Mouse (Mus musculus): ENCODE results near the gene Lonp1.

DNA sequence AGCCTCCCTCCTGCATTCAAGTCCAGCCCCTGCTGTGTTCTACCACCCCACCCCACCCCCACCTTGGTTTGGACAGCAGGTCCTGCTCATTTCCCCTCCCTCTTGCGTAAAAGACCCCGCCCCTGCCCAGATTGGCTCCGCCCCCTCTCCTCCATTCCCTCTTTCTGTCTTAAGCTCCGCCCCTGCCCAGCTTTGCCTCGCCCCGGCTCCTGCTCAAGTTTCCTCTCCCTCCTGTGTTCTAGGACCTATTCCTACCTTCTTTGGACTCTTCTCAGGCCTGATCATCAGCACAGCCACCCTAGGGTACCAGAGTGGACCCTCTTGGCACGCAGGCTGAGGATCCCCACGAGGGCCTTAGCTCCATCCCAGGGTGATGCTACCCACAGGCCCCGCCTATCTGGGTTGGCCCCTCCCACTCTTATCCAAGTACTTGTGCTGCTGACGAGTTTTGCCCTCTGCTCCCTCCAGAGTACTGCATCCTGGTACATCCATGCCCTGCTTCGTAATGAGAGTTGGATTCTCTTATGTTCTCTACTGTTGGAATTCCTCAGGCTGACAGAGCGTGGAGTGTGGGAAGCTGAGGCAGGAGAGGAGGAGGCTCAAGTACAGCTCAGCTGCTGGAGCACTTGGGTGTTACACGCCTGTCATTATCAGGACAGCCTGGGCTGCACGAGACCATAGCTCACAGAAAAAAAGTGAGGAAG lies 14.7 kb downstream of the Lonp1 start:
- no peak for TF ChIP-seq ZC3H11A (IDR thresholded peaks at IDR 0.05; ENCODE audit: borderline replicate concordance, low read depth, low read length)
- TF ChIP-seq CHD2 (IDR thresholded peaks at IDR 0.05; ENCODE audit: low read depth, low read length): no peak
- no peak for TF ChIP-seq HCFC1 (IDR thresholded peaks at IDR 0.05; ENCODE audit: borderline replicate concordance, insufficient read depth, low read length)
- TF ChIP-seq ZNF384 (IDR thresholded peaks at IDR 0.05; ENCODE audit: low read depth, low read length): no peak
- TF ChIP-seq MAFK (IDR thresholded peaks at IDR 0.05; ENCODE audit: insufficient read depth, low read depth, low read length): no peak
